In genomic region chr4:41349199-41349591, GRCm38 (mm10) we compare ENCODE assay signal across 8 mouse cellular contexts. TPM values are rescaled to one million over a fixed set of nuclear protein-coding genes. Genes with fewer than 3 reads are reported as not detected.
DNase-seq lines count a peak whose midpoint lies in the region; ATAC-seq and TF ChIP-seq lines count a peak whose summit lies in the region.

No protein-coding gene starts in this region.

- no peaks in the 10 kb centered on the region for H3K9me3 ChIP-seq in heart, embryonic 13.5 days
- H3K9me3 ChIP-seq in ES-Bruce4 (replicated peaks; ENCODE audit: control insufficient read depth, insufficient read depth, low read length, poor library complexity, severe bottlenecking), result no peaks in the 10 kb centered on the region
- no peaks in the 10 kb centered on the region for H3K9me3 ChIP-seq in forebrain, embryonic 11.5 days (ENCODE audit: control insufficient read depth, low read length)
- H3K9me3 ChIP-seq in liver, embryonic 13.5 days (replicated peaks), result no peaks in the 10 kb centered on the region
- no peaks in the 10 kb centered on the region for H3K9me3 ChIP-seq in neural tube, embryonic 15.5 days (replicated peaks)

- peaks cover 20% of the 10 kb centered on the region for H3K4me1 ChIP-seq in heart, embryonic 13.5 days
- no peaks in the 10 kb centered on the region for H3K4me1 ChIP-seq in ES-Bruce4 (ENCODE audit: control insufficient read depth, insufficient read depth, low read length)
- H3K4me1 ChIP-seq in forebrain, embryonic 11.5 days (replicated peaks; ENCODE audit: control insufficient read depth, insufficient read depth, low read length), result peaks cover 6% of the 10 kb centered on the region; the same call in 1 of the 2 replicates
- H3K4me1 ChIP-seq in liver, embryonic 13.5 days (replicated peaks), result peaks cover 43% of the 10 kb centered on the region
- H3K4me1 ChIP-seq in neural tube, embryonic 15.5 days, result peaks cover 14% of the 10 kb centered on the region

- peaks cover 22% of the 10 kb centered on the region for H3K36me3 ChIP-seq in heart, embryonic 13.5 days
- no peaks in the 10 kb centered on the region for H3K36me3 ChIP-seq in ES-Bruce4 (ENCODE audit: control insufficient read depth, insufficient read depth, low read length, poor library complexity, severe bottlenecking)
- no peaks in the 10 kb centered on the region for H3K36me3 ChIP-seq in forebrain, embryonic 11.5 days (ENCODE audit: control insufficient read depth, insufficient read depth, low read length)
- no peaks in the 10 kb centered on the region for H3K36me3 ChIP-seq in liver, embryonic 13.5 days
- H3K36me3 ChIP-seq in neural tube, embryonic 15.5 days, result no peaks in the 10 kb centered on the region

- H3K27me3 ChIP-seq in heart, embryonic 13.5 days (replicated peaks), result no peaks in the 10 kb centered on the region
- H3K27me3 ChIP-seq in ES-Bruce4 (ENCODE audit: control insufficient read depth, insufficient read depth, low read length, poor library complexity, severe bottlenecking), result no peaks in the 10 kb centered on the region
- H3K27me3 ChIP-seq in forebrain, embryonic 11.5 days (ENCODE audit: control insufficient read depth, insufficient read depth, low read length), result no peaks in the 10 kb centered on the region
- no peaks in the 10 kb centered on the region for H3K27me3 ChIP-seq in liver, embryonic 13.5 days
- no peaks in the 10 kb centered on the region for H3K27me3 ChIP-seq in neural tube, embryonic 15.5 days (replicated peaks)

- no peak for TF ChIP-seq CTCF in ES-Bruce4 (IDR thresholded peaks at IDR 0.05; ENCODE audit: low read depth, low read length)

- 1% methylated on average over 21 of the region's 28 CpGs for WGBS in heart, embryonic 13.5 days
- 1% methylated on average over 27 of the region's 28 CpGs for WGBS in forebrain, embryonic 11.5 days
- whole genome bisulfite sequencing in liver, embryonic 13.5 days (ENCODE audit: insufficient replicate concordance), result under 1% methylated on average over 28 of the region's 28 CpGs
- under 1% methylated on average over 28 of the region's 28 CpGs for WGBS in neural tube, embryonic 15.5 days

- peak overlapping the region; percentile 75 for H3K4me3 ChIP-seq in heart, embryonic 13.5 days
- peak overlapping the region; percentile 96 for H3K4me3 ChIP-seq in ES-Bruce4 (ENCODE audit: low read depth, low read length)
- H3K4me3 ChIP-seq in forebrain, embryonic 11.5 days (ENCODE audit: low read depth, low read length), result peak overlapping the region; percentile 81
- peak overlapping the region; percentile 88 for H3K4me3 ChIP-seq in liver, embryonic 13.5 days (replicated peaks)
- H3K4me3 ChIP-seq in neural tube, embryonic 15.5 days (replicated peaks), result peak overlapping the region; percentile 79

- peak overlapping the region; percentile 93 for H3K9ac ChIP-seq in heart, embryonic 13.5 days
- peak overlapping the region; percentile 96 for H3K9ac ChIP-seq in ES-Bruce4 (ENCODE audit: low read depth, poor library complexity, severe bottlenecking)
- peak overlapping the region; percentile 66 for H3K9ac ChIP-seq in forebrain, embryonic 11.5 days (ENCODE audit: low read length)
- peak overlapping the region; percentile 95 for H3K9ac ChIP-seq in liver, embryonic 13.5 days
- H3K9ac ChIP-seq in neural tube, embryonic 15.5 days (replicated peaks), result peak overlapping the region; percentile 82

- no peak for TF ChIP-seq POLR2A in ES-Bruce4 (IDR thresholded peaks at IDR 0.05; ENCODE audit: insufficient read depth, low read length)

- DNase-seq in heart, postnatal 10 days, result no peak
- DNase-seq in forebrain, embryonic 11.5 days (ENCODE audit: low spot score), result no peak
- no peak for DNase-seq in liver, embryonic 13.5 days
- DNase-seq in frontal cortex, postnatal 25 days (ENCODE audit: low spot score in 2 of 2), result no peak
- no peak for DNase-seq in frontal cortex, postnatal 36 days (ENCODE audit: low spot score in 2 of 2)

- no peak for TF ChIP-seq EP300 in ES-Bruce4 (IDR thresholded peaks at IDR 0.05; ENCODE audit: insufficient read depth, low read depth, low read length)

- H3K4me2 ChIP-seq in heart, embryonic 13.5 days, result peak overlapping the region; percentile 84
- H3K4me2 ChIP-seq in forebrain, embryonic 11.5 days (ENCODE audit: low read depth, low read length, severe bottlenecking), result peak overlapping the region; percentile 47
- H3K4me2 ChIP-seq in liver, embryonic 13.5 days, result peak overlapping the region; percentile 80
- peak overlapping the region; percentile 72 for H3K4me2 ChIP-seq in neural tube, embryonic 15.5 days

- intact Hi-C loops in heart, postnatal 10 days (cut with DNase I), result loop anchor here (1.0 kb wide), 1 partner anchor 36 kb away; no protein-coding TSS in a partner anchor

- peak overlapping the region; percentile 92 for H3K27ac ChIP-seq in heart, embryonic 13.5 days (replicated peaks)
- H3K27ac ChIP-seq in ES-Bruce4 (ENCODE audit: insufficient read depth, low read length), result peak overlapping the region; percentile 53; the same call in 1 of the 2 replicates
- H3K27ac ChIP-seq in forebrain, embryonic 11.5 days (ENCODE audit: low read depth, low read length), result peak overlapping the region; percentile 86
- H3K27ac ChIP-seq in liver, embryonic 13.5 days, result peak overlapping the region; percentile 90
- peak overlapping the region; percentile 98 for H3K27ac ChIP-seq in neural tube, embryonic 15.5 days (replicated peaks)

- peak; percentile 22; the same call in 1 of the 2 replicates for ATAC-seq in heart, embryonic 13.5 days (ENCODE audit: extremely low read depth, insufficient number of reproducible peaks, low FRiP score, low TSS enrichment)
- no peak; the same call in 1 of the 2 replicates for ATAC-seq in forebrain, embryonic 11.5 days (replicated peaks; ENCODE audit: low FRiP score)
- ATAC-seq in liver, embryonic 13.5 days (ENCODE audit: low read depth), result peak; percentile 51
- ATAC-seq in neural tube, embryonic 15.5 days (ENCODE audit: low FRiP score), result peak; percentile 88

RNA-seq across cellular contexts. Expression of gene Ubap1, which starts 0.4 kb away (rescaled TPM):
- polyA plus RNA-seq in heart, embryonic 13.5 days (2015; fragmentation: Nextera tagmentation; extraction: Ambion mirVana), result 40.1 and 46.2 TPM in 2 replicates
- total RNA-seq in heart, postnatal 10 days (2021), result 10 to 100 TPM; 38.9 to 43.5 TPM
- polyA plus RNA-seq in ES-Bruce4 (2011; ENCODE audit: insufficient read depth, insufficient read length, low read depth, missing spikeins), result 72.5 and 91.6 TPM in 2 replicates
- polyA plus RNA-seq in forebrain, embryonic 11.5 days (2014; fragmentation: Nextera tagmentation; extraction: Ambion mirVana), result 71.4 and 88.1 TPM in 2 replicates
- polyA plus RNA-seq in liver, embryonic 13.5 days (2015; fragmentation: Nextera tagmentation; extraction: Ambion mirVana), result 28.5 and 33.8 TPM in 2 replicates
- 68.1 and 69.3 TPM in 2 replicates for polyA plus RNA-seq in neural tube, embryonic 15.5 days (2015; fragmentation: Nextera tagmentation; extraction: Ambion mirVana)

RNA-seq across cellular contexts. Expression of gene Dcaf12, which starts 34.5 kb away (rescaled TPM):
- polyA plus RNA-seq in heart, embryonic 13.5 days (2015; fragmentation: Nextera tagmentation; extraction: Ambion mirVana), result 41.9 TPM in 2 replicates
- total RNA-seq in heart, postnatal 10 days (2021), result 10 to 100 TPM; 40.6 to 44.9 TPM
- 51.1 and 53.0 TPM in 2 replicates for polyA plus RNA-seq in ES-Bruce4 (2011; ENCODE audit: insufficient read depth, insufficient read length, low read depth, missing spikeins)
- 51.8 and 52.5 TPM in 2 replicates for polyA plus RNA-seq in forebrain, embryonic 11.5 days (2014; fragmentation: Nextera tagmentation; extraction: Ambion mirVana)
- polyA plus RNA-seq in liver, embryonic 13.5 days (2015; fragmentation: Nextera tagmentation; extraction: Ambion mirVana), result 66.0 and 74.8 TPM in 2 replicates
- polyA plus RNA-seq in neural tube, embryonic 15.5 days (2015; fragmentation: Nextera tagmentation; extraction: Ambion mirVana), result 70.7 and 70.8 TPM in 2 replicates
